Mouse (Mus musculus) C2C12 (cell line): ENCODE measurements around the gene Enpp3. TPM values are rescaled to one million over a fixed set of nuclear protein-coding genes. Genes with fewer than 3 reads are reported as not detected.
A peak's percentile ranks its signal among the peaks of the same experiment; 100 is the strongest.

Experiments
- H3K27me3 ChIP-seq: one replicate; pipeline ENCODE4 v1.6.1; 2011; ENCODE audit not compliant: control insufficient read depth, insufficient read depth, insufficient read length
- H3K36me3 ChIP-seq: one replicate; pipeline ENCODE4 v1.6.1; 2011; ENCODE audit not compliant: control insufficient read depth, insufficient read depth
- H3K4me3 ChIP-seq: one replicate; pipeline ENCODE4 v1.5.1; 2011; ENCODE audit warnings: mild to moderate bottlenecking, control low read depth; ENCODE audit not compliant: poor library complexity, insufficient read depth, severe bottlenecking
- H3K79me2 ChIP-seq: one replicate; pipeline ENCODE4 v1.6.1; 2011; ENCODE audit not compliant: control insufficient read depth, insufficient read depth
- H3K79me3 ChIP-seq: one replicate; pipeline ENCODE4 v1.6.1; 2011; ENCODE audit warnings: low read depth, control low read depth
- H3ac ChIP-seq: one replicate; pipeline ENCODE3; 2011; ENCODE audit warnings: low read depth; ENCODE audit not compliant: control insufficient read depth, insufficient read length
- CEBPB ChIP-seq: IDR thresholded peaks from one replicate; pipeline ENCODE4 v1.6.1; 2011; ENCODE audit warnings: low read depth, mild to moderate bottlenecking, control low read depth, moderate library complexity
- CTCF ChIP-seq: IDR thresholded peaks from one replicate; pipeline ENCODE4 v1.5.1; 2011; ENCODE audit not compliant: control insufficient read depth, insufficient read depth, insufficient read length
- FOSL1 ChIP-seq: IDR thresholded peaks from one replicate; pipeline ENCODE4 v1.8.0; 2011; ENCODE audit warnings: mild to moderate bottlenecking, low read length; ENCODE audit not compliant: poor library complexity, insufficient read depth, severe bottlenecking
- MAX ChIP-seq: IDR thresholded peaks from one replicate; pipeline ENCODE4 v1.6.1; 2011; ENCODE audit warnings: mild to moderate bottlenecking, control low read depth
- MYOD1 ChIP-seq: IDR thresholded peaks from one replicate; pipeline ENCODE4 v1.6.1; 2011; ENCODE audit warnings: low read depth; ENCODE audit not compliant: control insufficient read depth, insufficient read length
- MYOG ChIP-seq: IDR thresholded peaks from one replicate; pipeline ENCODE4 v1.6.1; 2011; ENCODE audit not compliant: control insufficient read depth, insufficient read length; ENCODE audit errors: extremely low read depth
- USF1 ChIP-seq: IDR thresholded peaks from one replicate; pipeline ENCODE4 v1.6.1; 2011; ENCODE audit warnings: low read depth, mild to moderate bottlenecking, control low read depth, moderate library complexity
- long read RNA-seq, 2 experiments: library from polyadenylated mRNA; unstranded; transcript quantifications; one replicate each; pipeline ENCODE4 v2.0.0; 2019 to 2020
- polyA plus RNA-seq: library from polyadenylated mRNA; unstranded; fragments of >200 nt; fragmentation: generic; extraction: Trizol; gene quantifications from one replicate; pipeline ENCODE4 v1.2.1, GENCODE M21; 2012; ENCODE audit warnings: missing spikeins

Gene Enpp3
- 1.4 TPM for polyA plus RNA-seq
- long read RNA-seq, experiment 1, full-length matches to known transcripts = 4 of 6 reads
- long read RNA-seq, experiment 1, partial matches to known transcripts = 1 of 6 reads
- long read RNA-seq, experiment 1, other reads (novel, unspliced or antisense) = 1 of 6 reads
- long read RNA-seq, experiment 2, full-length matches to known transcripts = 7 of 7 reads
- long read RNA-seq, experiment 2, partial matches to known transcripts = 0 of 7 reads
- long read RNA-seq, experiment 2, other reads (novel, unspliced or antisense) = 0 of 7 reads

GRCm38 (mm10) chr10:24842676-24843075 lies at the start of gene Enpp3:
Enpp3 (minus strand) TSS chr10:24842823.
- H3K79me3 ChIP-seq = no peaks in the 10 kb centered on the region
- no peaks in the 10 kb centered on the region for H3K27me3 ChIP-seq
- no peaks in the 10 kb centered on the region for H3K36me3 ChIP-seq
- no peak within 1 kb of the TSS for H3ac ChIP-seq
- H3K79me2 ChIP-seq = no peaks in the 10 kb centered on the region
- no peak for TF ChIP-seq FOSL1
- TF ChIP-seq CTCF = no peak
- TF ChIP-seq MAX = no peak
- no peak for TF ChIP-seq MYOD1
- no peak for TF ChIP-seq CEBPB
- H3K4me3 ChIP-seq = no peak within 1 kb of the TSS

- Histone ChIP-seq H3K36me3 (peaks cover 82% of the 10 kb centered on the region), H3ac (no peak overlapping the region), H3K27me3 (no peaks in the 10 kb centered on the region), H3K79me3 (no peaks in the 10 kb centered on the region), H3K79me2 (no peaks in the 10 kb centered on the region), H3K4me3 (no peak overlapping the region)
- TF ChIP-seq MAX (no peak), CTCF (no peak), FOSL1 (no peak), CEBPB (no peak), USF1 (no peak), MYOD1 (no peak), MYOG (no peak)
These were observed 45.7 kb upstream of the Enpp3 start for GRCm38 (mm10) chr10:24888343-24888742.

GRCm38 (mm10) chr10:24886008-24886407 lies 43.4 kb upstream of the Enpp3 start:
- Histone ChIP-seq H3K4me3 (no peak overlapping the region), H3ac (no peak overlapping the region), H3K36me3 (peaks cover 82% of the 10 kb centered on the region), H3K79me2 (no peaks in the 10 kb centered on the region), H3K79me3 (no peaks in the 10 kb centered on the region), H3K27me3 (no peaks in the 10 kb centered on the region)
- no peak for TF ChIP-seq MAX
- TF ChIP-seq MYOD1 = no peak
- no peak for TF ChIP-seq CTCF
- TF ChIP-seq USF1 = no peak
- TF ChIP-seq MYOG = no peak
- no peak for TF ChIP-seq FOSL1
- no peak for TF ChIP-seq CEBPB

GRCm38 (mm10) chr10:24873624-24874023 lies 31.0 kb upstream of the Enpp3 start:
- Histone ChIP-seq H3K4me3 (no peak overlapping the region), H3K36me3 (peaks cover 63% of the 10 kb centered on the region), H3ac (no peak overlapping the region), H3K79me2 (peaks cover 23% of the 10 kb centered on the region), H3K79me3 (peaks cover 8% of the 10 kb centered on the region), H3K27me3 (no peaks in the 10 kb centered on the region)
- TF ChIP-seq MYOD1 = no peak
- TF ChIP-seq MAX = no peak
- no peak for TF ChIP-seq CTCF
- TF ChIP-seq CEBPB = no peak
- TF ChIP-seq FOSL1 = no peak
- no peak for TF ChIP-seq MYOG
- no peak for TF ChIP-seq USF1

GRCm38 (mm10) chr10:24869760-24870290 lies 27.2 kb upstream of the Enpp3 start, which contains the start of gene Med23:
Med23 (plus strand) TSS chr10:24869986.
- Histone ChIP-seq H3K4me3 (peak within 1 kb of the TSS; percentile 95), H3K79me2 (peaks cover 23% of the 10 kb centered on the region), H3K79me3 (peaks cover 8% of the 10 kb centered on the region), H3K27me3 (no peaks in the 10 kb centered on the region), H3ac (peak within 1 kb of the TSS; percentile 97), H3K36me3 (peaks cover 25% of the 10 kb centered on the region)
- TF ChIP-seq MYOD1 (peak; percentile 22), CTCF (peak; percentile 78), MAX (peak; percentile 85), USF1 (no peak)

GRCm38 (mm10) chr10:24864434-24864833 lies 21.8 kb upstream of the Enpp3 start:
- Histone ChIP-seq H3K4me3 (no peak overlapping the region), H3K27me3 (no peaks in the 10 kb centered on the region), H3K79me2 (no peaks in the 10 kb centered on the region), H3K36me3 (no peaks in the 10 kb centered on the region), H3ac (no peak overlapping the region), H3K79me3 (no peaks in the 10 kb centered on the region)
- TF ChIP-seq FOSL1 (no peak), MAX (no peak), MYOG (no peak)
